Mouse (Mus musculus) kidney, postnatal 14 days (tissue): ENCODE measurements around the gene Ppp4r1.

ENCODE experiments used
- DNase-seq: peaks from one replicate; pipeline ENCODE4 v3.0.0; 2022; ENCODE audit warnings: mixed read lengths

The Ppp4r1 gene

GRCm38 (mm10) chr17:65773617-65774016 is 8.8 kb upstream of the Ppp4r1 start:
- peak; percentile 17 for DNase-seq

- DNase-seq: peak; percentile 24
Observed at GRCm38 (mm10) chr17:65774439-65774838, 7.9 kb upstream of the Ppp4r1 start.

GRCm38 (mm10) chr17:65776228-65776627 is 6.1 kb upstream of the Ppp4r1 start:
- no peak for DNase-seq

- DNase-seq: no peak
Observed at GRCm38 (mm10) chr17:65777461-65777860, 4.9 kb upstream of the Ppp4r1 start.

GRCm38 (mm10) chr17:65780970-65781369 is 1.4 kb upstream of the Ppp4r1 start:
- DNase-seq: no peak

- peak; percentile 87 for DNase-seq
Observed at GRCm38 (mm10) chr17:65783182-65784161, 1.1 kb downstream of the Ppp4r1 start.

- no peak for DNase-seq
Observed at GRCm38 (mm10) chr17:65784610-65785140, 2.3 kb downstream of the Ppp4r1 start.

- DNase-seq: no peak
Observed at GRCm38 (mm10) chr17:65785707-65786106, 3.3 kb downstream of the Ppp4r1 start.

- no peak for DNase-seq
Observed at GRCm38 (mm10) chr17:65786225-65786624, 3.9 kb downstream of the Ppp4r1 start.

- DNase-seq: no peak
Observed at GRCm38 (mm10) chr17:65787261-65787660, 4.9 kb downstream of the Ppp4r1 start.

GRCm38 (mm10) chr17:65788542-65789291 is 6.3 kb downstream of the Ppp4r1 start:
- peak; percentile 61 for DNase-seq

- DNase-seq: no peak
Observed at GRCm38 (mm10) chr17:65789576-65789975, 7.2 kb downstream of the Ppp4r1 start.

- DNase-seq: no peak
Observed at GRCm38 (mm10) chr17:65791161-65791560, 8.8 kb downstream of the Ppp4r1 start.

- DNase-seq: no peak
Observed at GRCm38 (mm10) chr17:65793307-65793930, 11.0 kb downstream of the Ppp4r1 start.

GRCm38 (mm10) chr17:65794096-65794850 is 11.9 kb downstream of the Ppp4r1 start:
- no peak for DNase-seq

- DNase-seq: no peak
Observed at GRCm38 (mm10) chr17:65796056-65796455, 13.7 kb downstream of the Ppp4r1 start.

- DNase-seq: no peak
Observed at GRCm38 (mm10) chr17:65798446-65798845, 16.1 kb downstream of the Ppp4r1 start.

- DNase-seq: no peak
Observed at GRCm38 (mm10) chr17:65799353-65799752, 17.0 kb downstream of the Ppp4r1 start.

GRCm38 (mm10) chr17:65800451-65800850 is 18.1 kb downstream of the Ppp4r1 start:
- no peak for DNase-seq

GRCm38 (mm10) chr17:65802026-65802425 is 19.7 kb downstream of the Ppp4r1 start:
- DNase-seq: no peak

GRCm38 (mm10) chr17:65805966-65806365 is 23.6 kb downstream of the Ppp4r1 start:
- no peak for DNase-seq

GRCm38 (mm10) chr17:65806416-65806815 is 24.0 kb downstream of the Ppp4r1 start:
- no peak for DNase-seq
